Mouse (Mus musculus) MEL (cell line): ENCODE data around the gene Mtch2.

Experiments
- EP300 ChIP-seq, 2 experiments: IDR thresholded peaks; 2 replicates each; pipeline ENCODE4 v1.6.1; 2011; ENCODE audit warnings: improper control_type of control experiment in 2 of 2, low read length in 2 of 2, low read depth in 1 of 2, mild to moderate bottlenecking in 1 of 2
- HCFC1 ChIP-seq: IDR thresholded peaks from 2 replicates; pipeline ENCODE4 v1.6.1; 2012; ENCODE audit warnings: low read depth, mild to moderate bottlenecking, inconsistent platforms, low read length, improper control_type of control experiment, moderate library complexity
- MAFK ChIP-seq: IDR thresholded peaks from 2 replicates; pipeline ENCODE4 v1.6.1; 2011; ENCODE audit warnings: low read depth, mild to moderate bottlenecking, low read length, improper control_type of control experiment, borderline replicate concordance
- SMC3 ChIP-seq: IDR thresholded peaks from 2 replicates; pipeline ENCODE4 v1.6.1; 2011; ENCODE audit warnings: low read depth, low read length, improper control_type of control experiment
- USF1 ChIP-seq: IDR thresholded peaks from 2 replicates; pipeline ENCODE4 v1.6.1; 2014; ENCODE audit warnings: low read depth, mild to moderate bottlenecking, inconsistent platforms, low read length, improper control_type of control experiment, moderate library complexity

GRCm38 (mm10) chr2:90846171-90846570, 784 bp upstream of the Mtch2 start:
- TF ChIP-seq MAFK: no peak
- TF ChIP-seq EP300 (IDR thresholded peaks at IDR 0.05; ENCODE audit: low read depth in 1 of 2, low read length in 2 of 2): no peak
- TF ChIP-seq USF1: no peak
- TF ChIP-seq SMC3: no peak
- no peak for TF ChIP-seq HCFC1
